Mouse (Mus musculus): Measurements from ENCODE around the gene Mrpl18.

DNA sequence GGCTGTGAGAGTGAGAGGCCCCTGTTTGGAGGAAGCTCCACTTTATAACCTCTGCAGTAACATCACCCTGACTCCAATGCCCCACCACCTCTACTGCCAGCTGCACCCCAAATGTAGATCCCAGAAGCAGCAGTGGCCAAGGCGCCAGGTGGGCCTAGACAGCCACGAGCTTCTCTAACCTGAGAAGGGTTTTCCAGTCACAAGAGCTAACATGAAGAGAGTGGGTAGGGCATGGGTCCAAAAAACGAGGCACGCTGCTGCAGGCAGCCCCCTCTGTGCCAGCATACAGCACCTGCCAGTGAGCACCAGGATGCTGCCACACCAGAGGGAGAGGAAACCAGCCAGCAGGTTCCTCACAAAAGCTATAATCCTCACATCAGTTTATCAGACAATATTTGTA, 25.1 kb downstream of the Mrpl18 start:
- TF ChIP-seq CTCF (IDR thresholded peaks at IDR 0.05; ENCODE audit: control insufficient read depth, insufficient read depth, insufficient read length) (no peak), MYOG (IDR thresholded peaks at IDR 0.05; ENCODE audit: control insufficient read depth, extremely low read depth, insufficient read length) (no peak), USF1 (IDR thresholded peaks at IDR 0.05; ENCODE audit: low read depth) (no peak), FOSL1 (IDR thresholded peaks at IDR 0.05; ENCODE audit: insufficient read depth, low read length, poor library complexity, severe bottlenecking) (no peak), MAX (IDR thresholded peaks at IDR 0.05) (no peak)

Data from C2C12 (cell line).